Mouse (Mus musculus): ENCODE measurements around the gene Rimbp3. TPM values are rescaled to one million over a fixed set of nuclear protein-coding genes. Genes with fewer than 3 reads are reported as not detected.

Gene Rimbp3
- total and polyA plus RNA-seq, 3 experiments: 0.06 to 0.34 TPM; not detected in 1

DNA sequence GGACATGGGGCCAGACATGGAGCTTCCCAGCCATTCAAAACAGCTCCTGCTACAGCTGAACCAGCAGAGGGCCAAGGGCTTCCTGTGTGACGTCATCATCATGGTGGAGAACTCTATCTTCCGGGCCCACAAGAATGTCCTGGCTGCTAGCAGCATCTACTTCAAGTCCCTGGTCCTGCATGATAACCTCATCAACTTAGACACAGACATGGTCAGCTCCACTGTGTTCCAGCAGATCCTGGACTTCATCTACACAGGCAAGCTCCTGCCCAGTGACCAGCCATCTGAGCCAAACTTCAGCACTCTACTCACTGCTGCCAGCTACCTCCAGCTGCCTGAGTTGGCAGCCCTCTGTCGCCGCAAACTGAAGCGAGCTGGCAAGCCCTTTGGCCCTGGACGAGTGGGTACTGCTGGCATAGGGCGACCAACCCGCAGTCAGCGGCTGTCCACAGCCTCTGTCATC lies 49.0 kb downstream of the Rimbp3 start:
- Histone ChIP-seq H3K4me2 (ENCODE audit: insufficient read depth, low read depth, poor library complexity, severe bottlenecking) (no peak overlapping the region), H3K27ac (ENCODE audit: insufficient read depth, low read depth) (no peak overlapping the region), H3K4me3 (replicated peaks in 1 of 3; ENCODE audit: low read depth in 2 of 3, low read length in 2 of 3, poor library complexity in 1 of 3) (no peak overlapping the region), H3K27me3 (replicated peaks) (no peaks in the 10 kb centered on the region), H3K9me3 (replicated peaks; ENCODE audit: low read length) (no peaks in the 10 kb centered on the region), H3K9ac (ENCODE audit: insufficient read depth, low read depth) (no peak overlapping the region), H3K4me1 (ENCODE audit: control insufficient read depth in 1 of 2, insufficient read depth in 2 of 2) (peaks cover 12 to 55% of the 10 kb centered on the region in 2 experiments), H3K36me3 (replicated peaks in 1 of 2; ENCODE audit: control insufficient read depth in 1 of 2, insufficient read depth in 1 of 2, low read length in 1 of 2) (peaks cover 33 to 72% of the 10 kb centered on the region in 2 experiments), H3K79me2 (replicated peaks; ENCODE audit: control insufficient read depth, extremely low read depth, insufficient read depth, poor library complexity, severe bottlenecking) (no peaks in the 10 kb centered on the region)
- TF ChIP-seq ZNF384 (IDR thresholded peaks at IDR 0.05; ENCODE audit: low read depth, low read length) (no peak), E2F4 (IDR thresholded peaks at IDR 0.05; ENCODE audit: insufficient replicate concordance, low read depth, low read length) (no peak), RCOR1 (conservative IDR thresholded peaks at IDR 0.05; ENCODE audit: low read depth, low read length) (no peak), USF1 (IDR thresholded peaks at IDR 0.05; ENCODE audit: low read depth, low read length) (no peak), SIN3A (IDR thresholded peaks at IDR 0.05; ENCODE audit: low read length) (no peak), TCF12 (IDR thresholded peaks at IDR 0.05; ENCODE audit: low read depth, low read length) (no peak), ELF1 (IDR thresholded peaks at IDR 0.05; ENCODE audit: low read depth, low read length) (no peak), JUND (conservative IDR thresholded peaks at IDR 0.05; ENCODE audit: low read depth, low read length) (no peak), MXI1 (IDR thresholded peaks at IDR 0.05; ENCODE audit: low read depth, low read length) (no peak), GABPA (IDR thresholded peaks at IDR 0.05; ENCODE audit: insufficient replicate concordance, low read depth, low read length) (no peak), ZKSCAN1 (IDR thresholded peaks at IDR 0.05; ENCODE audit: borderline replicate concordance, low read depth, low read length) (no peak), MAFK (IDR thresholded peaks at IDR 0.05; ENCODE audit: insufficient replicate concordance, low read length) (no peak), SMC3 (IDR thresholded peaks at IDR 0.05; ENCODE audit: low read depth, low read length) (no peak)
- in situ Hi-C loops (cut with MboI; ENCODE audit: low pct_ligation_motif_present, low pct_unique_long_range_greater_than_20kb, low sequenced_read_pairs) (no loop called here), dilution Hi-C loops (cut with MboI; ENCODE audit: extremely low pct_ligation_motif_present, extremely low pct_unique_long_range_greater_than_20kb, low sequenced_read_pairs) (no loop called here)
- DNase-seq (ENCODE audit: extremely low read depth): no peak

DNA sequence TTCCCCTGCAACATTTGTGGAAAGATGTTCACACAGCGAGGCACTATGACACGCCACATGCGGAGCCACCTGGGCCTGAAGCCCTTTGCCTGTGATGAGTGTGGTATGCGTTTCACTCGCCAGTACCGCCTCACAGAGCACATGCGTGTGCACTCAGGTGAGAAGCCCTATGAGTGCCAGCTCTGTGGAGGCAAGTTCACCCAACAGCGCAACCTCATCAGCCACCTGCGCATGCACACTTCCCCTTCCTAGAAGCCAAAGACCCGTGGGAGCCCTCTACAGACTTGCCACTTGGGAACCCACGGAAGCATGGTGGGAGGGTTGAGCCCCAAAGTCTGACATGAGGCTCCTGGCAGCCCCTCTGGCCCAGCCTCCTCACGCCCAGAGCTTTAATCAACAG lies 50.5 kb downstream of the Rimbp3 start:
- no peaks in the 10 kb centered on the region for H3K27me3 ChIP-seq (replicated peaks)
- H3K36me3 ChIP-seq (replicated peaks in 1 of 2; ENCODE audit: control insufficient read depth in 1 of 2, insufficient read depth in 1 of 2, low read length in 1 of 2): peaks cover 33 to 73% of the 10 kb centered on the region in 2 experiments
- dilution Hi-C loops (cut with MboI; ENCODE audit: extremely low pct_ligation_motif_present, extremely low pct_unique_long_range_greater_than_20kb, low sequenced_read_pairs) (no loop called here), in situ Hi-C loops (cut with MboI; ENCODE audit: low pct_ligation_motif_present, low pct_unique_long_range_greater_than_20kb, low sequenced_read_pairs) (no loop called here)
- H3K4me2 ChIP-seq (ENCODE audit: insufficient read depth, low read depth, poor library complexity, severe bottlenecking): no peak overlapping the region
- peaks cover 12 to 48% of the 10 kb centered on the region in 2 experiments for H3K4me1 ChIP-seq (ENCODE audit: control insufficient read depth in 1 of 2, insufficient read depth in 2 of 2)
- no peak overlapping the region for H3K27ac ChIP-seq (ENCODE audit: insufficient read depth, low read depth)
- H3K79me2 ChIP-seq (replicated peaks; ENCODE audit: control insufficient read depth, extremely low read depth, insufficient read depth, poor library complexity, severe bottlenecking): no peaks in the 10 kb centered on the region
- DNase-seq (ENCODE audit: extremely low read depth): peak; percentile 40
- H3K4me3 ChIP-seq (replicated peaks in 1 of 3; ENCODE audit: low read depth in 2 of 3, low read length in 2 of 3, poor library complexity in 1 of 3): no peak overlapping the region
- H3K9ac ChIP-seq (ENCODE audit: insufficient read depth, low read depth): no peak overlapping the region
- no peaks in the 10 kb centered on the region for H3K9me3 ChIP-seq (replicated peaks; ENCODE audit: low read length)
- TF ChIP-seq JUND (conservative IDR thresholded peaks at IDR 0.05; ENCODE audit: low read depth, low read length) (no peak), ZNF384 (IDR thresholded peaks at IDR 0.05; ENCODE audit: low read depth, low read length) (no peak), NRF1 (IDR thresholded peaks at IDR 0.05; ENCODE audit: low read depth, low read length) (0 out of 2 replicates have a peak, but pooled peaks have one; percentile 14), TBP (conservative IDR thresholded peaks at IDR 0.05; ENCODE audit: low read depth, low read length) (no peak), UBTF (IDR thresholded peaks at IDR 0.05; ENCODE audit: low read depth, low read length) (no peak), JUN (IDR thresholded peaks at IDR 0.05; ENCODE audit: insufficient read depth, low read depth, low read length) (no peak), MYC (IDR thresholded peaks at IDR 0.05; ENCODE audit: low read depth, low read length) (peak; percentile 38; the same call in 1 of the 2 replicates), ZC3H11A (IDR thresholded peaks at IDR 0.05; ENCODE audit: low read depth, low read length) (no peak), NELFE (IDR thresholded peaks at IDR 0.05; ENCODE audit: low read depth, low read length) (no peak), HCFC1 (IDR thresholded peaks at IDR 0.05; ENCODE audit: low read depth, low read length) (no peak), EP300 (IDR thresholded peaks at IDR 0.05; ENCODE audit: low read length) (peak; percentile 52), IRF4 (IDR thresholded peaks at IDR 0.05; ENCODE audit: low read depth, low read length) (no peak), MAFK (IDR thresholded peaks at IDR 0.05; ENCODE audit: insufficient replicate concordance, low read length) (0 out of 2 replicates have a peak, but pooled peaks have one; percentile 16), ELF1 (IDR thresholded peaks at IDR 0.05; ENCODE audit: low read depth, low read length) (no peak), USF1 (IDR thresholded peaks at IDR 0.05; ENCODE audit: low read depth, low read length) (no peak), ZKSCAN1 (IDR thresholded peaks at IDR 0.05; ENCODE audit: borderline replicate concordance, low read depth, low read length) (no peak), USF2 (conservative IDR thresholded peaks at IDR 0.05; ENCODE audit: low read depth, low read length) (no peak), CHD1 (IDR thresholded peaks at IDR 0.05; ENCODE audit: low read depth, low read length) (no peak), MAX (IDR thresholded peaks at IDR 0.05; ENCODE audit: low read length) (peak; percentile 47; the same call in 1 of the 2 replicates), ETS1 (conservative IDR thresholded peaks at IDR 0.05; ENCODE audit: low read depth, low read length) (no peak), POLR2A (IDR thresholded peaks at IDR 0.05; ENCODE audit: low read depth, low read length) (no peak), ZMIZ1 (IDR thresholded peaks at IDR 0.05; ENCODE audit: low read depth, low read length) (no peak), E2F4 (IDR thresholded peaks at IDR 0.05; ENCODE audit: insufficient replicate concordance, low read depth, low read length) (no peak), MXI1 (IDR thresholded peaks at IDR 0.05; ENCODE audit: low read depth, low read length) (no peak), BHLHE40 (IDR thresholded peaks at IDR 0.05; ENCODE audit: low read depth, low read length) (peak; percentile 55; the same call in 1 of the 2 replicates), GABPA (IDR thresholded peaks at IDR 0.05; ENCODE audit: insufficient replicate concordance, low read depth, low read length) (no peak), CTCF (conservative IDR thresholded peaks at IDR 0.05 in 1 of 2, IDR thresholded peaks at IDR 0.05 in 1 of 2; ENCODE audit: low read depth in 2 of 2, low read length in 2 of 2) (no peak)
